In the genomic region with DNA sequence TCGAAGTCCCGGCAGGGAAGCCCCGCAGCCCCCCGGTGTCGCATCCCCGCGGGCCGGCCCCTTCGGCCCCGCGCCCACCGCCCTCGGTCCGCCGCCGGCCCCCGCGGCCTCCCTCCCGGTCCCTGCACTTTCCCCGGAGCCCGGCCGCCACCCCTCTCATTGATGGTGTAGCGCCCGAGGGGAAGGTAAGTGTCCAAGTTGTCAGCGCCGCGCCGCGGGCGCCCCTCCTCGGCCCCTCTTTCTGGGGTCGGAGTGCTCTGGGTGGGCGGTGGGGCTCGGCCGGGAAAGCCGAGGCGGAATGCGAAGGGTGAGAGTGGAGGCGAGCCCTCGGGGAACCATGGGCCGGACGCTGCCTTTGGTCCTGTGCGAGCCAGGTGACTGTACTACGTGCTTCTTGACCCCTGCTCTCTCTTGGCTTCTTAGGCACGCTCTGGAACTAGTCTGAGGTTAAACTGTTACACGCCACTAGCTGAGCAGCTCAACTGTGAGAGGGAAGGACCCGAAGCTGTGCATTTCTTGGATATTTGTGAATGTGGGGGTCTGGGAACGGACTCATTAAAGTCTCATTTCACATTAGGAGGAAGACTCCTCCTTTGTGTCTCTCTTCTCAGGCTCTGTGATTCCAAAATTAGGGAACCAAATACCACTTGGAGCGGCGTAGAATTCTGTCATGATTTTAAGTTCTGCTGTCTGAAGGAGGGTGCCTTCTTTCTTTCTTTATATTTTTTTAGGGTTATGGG, we compare ENCODE assay signal across 8 mouse cellular contexts. TPM values are rescaled to one million over a fixed set of nuclear protein-coding genes. Genes with fewer than 3 reads are reported as not detected.
A peak's percentile ranks its signal among the peaks of the same experiment; 100 is the strongest.
DNase-seq lines count a peak whose midpoint lies in the region; ATAC-seq and TF ChIP-seq lines count a peak whose summit lies in the region.

No protein-coding gene starts in this region.

- peak overlapping the region; percentile 89 for H3K4me3 ChIP-seq in forebrain, postnatal 0 days (ENCODE audit: low read depth, low read length)
- H3K4me3 ChIP-seq in hindbrain, embryonic 13.5 days, result peak overlapping the region; percentile 100
- peak overlapping the region; percentile 98 for H3K4me3 ChIP-seq in limb, embryonic 15.5 days
- H3K4me3 ChIP-seq in midbrain, embryonic 14.5 days (replicated peaks; ENCODE audit: low read depth, low read length), result peak overlapping the region; percentile 95
- peak overlapping the region; percentile 87 for H3K4me3 ChIP-seq in stomach, embryonic 16.5 days (replicated peaks; ENCODE audit: low read length)

- H3K9ac ChIP-seq in forebrain, postnatal 0 days, result peak overlapping the region; percentile 94
- peak overlapping the region; percentile 100 for H3K9ac ChIP-seq in hindbrain, embryonic 13.5 days
- peak overlapping the region; percentile 88 for H3K9ac ChIP-seq in limb, embryonic 15.5 days
- peak overlapping the region; percentile 99 for H3K9ac ChIP-seq in midbrain, embryonic 14.5 days (replicated peaks; ENCODE audit: low read length)
- peak overlapping the region; percentile 97 for H3K9ac ChIP-seq in stomach, embryonic 16.5 days (ENCODE audit: low read length)

- H3K4me1 ChIP-seq in forebrain, postnatal 0 days (ENCODE audit: insufficient read depth), result peaks cover 11% of the 10 kb centered on the region
- peaks cover 33% of the 10 kb centered on the region for H3K4me1 ChIP-seq in hindbrain, embryonic 13.5 days (replicated peaks)
- peaks cover 25% of the 10 kb centered on the region for H3K4me1 ChIP-seq in limb, embryonic 15.5 days
- H3K4me1 ChIP-seq in midbrain, embryonic 14.5 days (ENCODE audit: control insufficient read depth, insufficient read depth, low read length), result peaks cover 10% of the 10 kb centered on the region; the same call in 1 of the 2 replicates
- H3K4me1 ChIP-seq in stomach, embryonic 16.5 days (ENCODE audit: control insufficient read depth, insufficient read depth, low read length), result peaks cover 19% of the 10 kb centered on the region

- H3K4me2 ChIP-seq in forebrain, postnatal 0 days (ENCODE audit: low read depth), result peak overlapping the region; percentile 65
- peak overlapping the region; percentile 78 for H3K4me2 ChIP-seq in hindbrain, embryonic 13.5 days
- peak overlapping the region; percentile 66 for H3K4me2 ChIP-seq in limb, embryonic 15.5 days
- peak overlapping the region; percentile 68 for H3K4me2 ChIP-seq in midbrain, embryonic 14.5 days (ENCODE audit: low read length)
- H3K4me2 ChIP-seq in stomach, embryonic 16.5 days (ENCODE audit: low read depth, low read length), result peak overlapping the region; percentile 73

- H3K27me3 ChIP-seq in forebrain, postnatal 0 days (ENCODE audit: insufficient read depth, low read length), result no peaks in the 10 kb centered on the region
- H3K27me3 ChIP-seq in hindbrain, embryonic 13.5 days, result no peaks in the 10 kb centered on the region
- H3K27me3 ChIP-seq in limb, embryonic 15.5 days, result no peaks in the 10 kb centered on the region
- H3K27me3 ChIP-seq in midbrain, embryonic 14.5 days (ENCODE audit: control insufficient read depth, insufficient read depth, low read length), result no peaks in the 10 kb centered on the region
- no peaks in the 10 kb centered on the region for H3K27me3 ChIP-seq in stomach, embryonic 16.5 days (ENCODE audit: control insufficient read depth, insufficient read depth, low read length)

- DNase-seq in layer of hippocampus, postnatal 25 days (ENCODE audit: extremely low spot score in 1 of 2, low spot score in 1 of 2), result peak; percentile 15 to 38
- DNase-seq in layer of hippocampus, adult 9-10 months (ENCODE audit: low spot score), result no peak
- DNase-seq in c-Kit-negative CD71-positive TER-119-positive erythroid progenitor cells, embryonic 14.5 days (ENCODE audit: low read depth, low spot score), result peak; percentile 15
- peak; percentile 43 for DNase-seq in forebrain, postnatal 0 days
- peak; percentile 64 for DNase-seq in midbrain, embryonic 14.5 days

- H3K9me3 ChIP-seq in forebrain, postnatal 0 days (ENCODE audit: low read length), result no peaks in the 10 kb centered on the region
- no peaks in the 10 kb centered on the region for H3K9me3 ChIP-seq in hindbrain, embryonic 13.5 days
- no peaks in the 10 kb centered on the region for H3K9me3 ChIP-seq in limb, embryonic 15.5 days
- H3K9me3 ChIP-seq in midbrain, embryonic 14.5 days (ENCODE audit: control insufficient read depth, low read length), result no peaks in the 10 kb centered on the region
- no peaks in the 10 kb centered on the region for H3K9me3 ChIP-seq in stomach, embryonic 16.5 days (replicated peaks; ENCODE audit: control insufficient read depth, low read length)

- WGBS in forebrain, postnatal 0 days, result under 1% methylated on average over 48 of the region's 50 CpGs
- 1% methylated on average over 50 of the region's 50 CpGs for WGBS in hindbrain, embryonic 13.5 days
- under 1% methylated on average over 47 of the region's 50 CpGs for WGBS in limb, embryonic 15.5 days
- WGBS in midbrain, embryonic 14.5 days, result under 1% methylated on average over 45 of the region's 50 CpGs
- 1% methylated on average over 50 of the region's 50 CpGs for WGBS in stomach, embryonic 16.5 days

- H3K36me3 ChIP-seq in forebrain, postnatal 0 days (ENCODE audit: insufficient read depth), result no peaks in the 10 kb centered on the region
- H3K36me3 ChIP-seq in hindbrain, embryonic 13.5 days, result no peaks in the 10 kb centered on the region
- H3K36me3 ChIP-seq in limb, embryonic 15.5 days, result no peaks in the 10 kb centered on the region
- no peaks in the 10 kb centered on the region for H3K36me3 ChIP-seq in midbrain, embryonic 14.5 days (ENCODE audit: control insufficient read depth, insufficient read depth, low read length)
- no peaks in the 10 kb centered on the region for H3K36me3 ChIP-seq in stomach, embryonic 16.5 days (ENCODE audit: control insufficient read depth, insufficient read depth, low read length)

- TF ChIP-seq CTCF in forebrain, postnatal 0 days (IDR thresholded peaks at IDR 0.05; ENCODE audit: low read depth), result no peak

- peak overlapping the region; percentile 100 for H3K27ac ChIP-seq in forebrain, postnatal 0 days (ENCODE audit: low read depth, low read length)
- H3K27ac ChIP-seq in hindbrain, embryonic 13.5 days, result peak overlapping the region; percentile 96
- peak overlapping the region; percentile 92 for H3K27ac ChIP-seq in limb, embryonic 15.5 days
- peak overlapping the region; percentile 93 for H3K27ac ChIP-seq in midbrain, embryonic 14.5 days (replicated peaks; ENCODE audit: low read depth, low read length)
- peak overlapping the region; percentile 91 for H3K27ac ChIP-seq in stomach, embryonic 16.5 days (ENCODE audit: low read length)

- peak; percentile 10 for ATAC-seq in forebrain, postnatal 0 days
- ATAC-seq in hindbrain, embryonic 13.5 days (ENCODE audit: low FRiP score), result peak; percentile 26; the same call in 1 of the 2 replicates
- ATAC-seq in limb, embryonic 15.5 days (ENCODE audit: insufficient number of reproducible peaks, low FRiP score, low TSS enrichment, low read depth), result no peak
- peak; percentile 31; the same call in 1 of the 2 replicates for ATAC-seq in midbrain, embryonic 14.5 days (ENCODE audit: low FRiP score, low TSS enrichment)
- peak; percentile 20; the same call in 1 of the 2 replicates for ATAC-seq in stomach, embryonic 16.5 days (ENCODE audit: insufficient read depth, low FRiP score)

RNA-seq across cellular contexts. Expression of a gene that starts 0.6 kb away (rescaled TPM):
- 100 to 1,000 TPM; 106 to 134 TPM for total RNA-seq in layer of hippocampus, postnatal 25 days (2021)
- 30.5 and 31.3 TPM in 2 replicates for total RNA-seq in forebrain, postnatal 0 days (2014; rRNA removed)
- polyA plus RNA-seq in forebrain, postnatal 0 days (2015; fragmentation: Nextera tagmentation; extraction: Ambion mirVana), result 14.8 and 18.9 TPM in 2 replicates
- 36.2 and 39.0 TPM in 2 replicates for polyA plus RNA-seq in hindbrain, embryonic 13.5 days (2015; fragmentation: Nextera tagmentation; extraction: Ambion mirVana)
- 18.4 and 19.7 TPM in 2 replicates for polyA plus RNA-seq in limb, embryonic 15.5 days (2015; fragmentation: Nextera tagmentation; extraction: Ambion mirVana)
- 37.6 and 48.6 TPM in 2 replicates for polyA plus RNA-seq in midbrain, embryonic 14.5 days (2014; fragmentation: Nextera tagmentation; extraction: Ambion mirVana)
- polyA plus RNA-seq in stomach, embryonic 16.5 days (2015; fragmentation: Nextera tagmentation; extraction: Ambion mirVana), result 19.4 and 23.1 TPM in 2 replicates

RNA-seq across cellular contexts. Expression of a gene that starts 45.5 kb away (rescaled TPM):
- total RNA-seq in layer of hippocampus, postnatal 25 days (2021), result 100 to 1,000 TPM; 401 to 447 TPM
- 283 and 328 TPM in 2 replicates for total RNA-seq in forebrain, postnatal 0 days (2014; rRNA removed)
- polyA plus RNA-seq in forebrain, postnatal 0 days (2015; fragmentation: Nextera tagmentation; extraction: Ambion mirVana), result 856 and 963 TPM in 2 replicates
- polyA plus RNA-seq in hindbrain, embryonic 13.5 days (2015; fragmentation: Nextera tagmentation; extraction: Ambion mirVana), result 1,025 and 1,119 TPM in 2 replicates
- 1,599 and 1,772 TPM in 2 replicates for polyA plus RNA-seq in limb, embryonic 15.5 days (2015; fragmentation: Nextera tagmentation; extraction: Ambion mirVana)
- 935 and 972 TPM in 2 replicates for polyA plus RNA-seq in midbrain, embryonic 14.5 days (2014; fragmentation: Nextera tagmentation; extraction: Ambion mirVana)
- 1,435 and 1,468 TPM in 2 replicates for polyA plus RNA-seq in stomach, embryonic 16.5 days (2015; fragmentation: Nextera tagmentation; extraction: Ambion mirVana)
